Mouse (Mus musculus) hindbrain, embryonic 13.5 days (tissue): Measurements from ENCODE around the gene Atp1a2. TPM values are rescaled to one million over a fixed set of nuclear protein-coding genes. Genes with fewer than 3 reads are reported as not detected.

Experiments
- ATAC-seq: fragments of 200-750 bp; cut with Nextera tagmentation; 2 replicates; pipeline ENCODE4 v1.8.0; 2017; ENCODE audit warnings: moderate TSS enrichment; ENCODE audit not compliant: low FRiP score
- H3K27ac ChIP-seq: fragments of 300-500 bp; sonication (generic); 2 replicates; pipeline ENCODE4 v1.5.1; 2015; ENCODE audit warnings: inconsistent platforms, mild to moderate bottlenecking, moderate library complexity
- H3K27me3 ChIP-seq: fragments of 300-500 bp; sonication (generic); 2 replicates; pipeline ENCODE4 v1.6.1; 2015; ENCODE audit warnings: mild to moderate bottlenecking, inconsistent platforms
- H3K36me3 ChIP-seq: fragments of 300-500 bp; sonication (generic); 2 replicates; pipeline ENCODE4 v1.6.1; 2015; ENCODE audit warnings: mild to moderate bottlenecking, inconsistent platforms
- H3K4me1 ChIP-seq: fragments of 300-500 bp; sonication (generic); replicated peaks from 2 replicates; pipeline ENCODE4 v1.6.1; 2015; ENCODE audit warnings: inconsistent platforms
- H3K4me2 ChIP-seq: fragments of 300-500 bp; sonication (generic); 2 replicates; pipeline ENCODE4 v1.6.1; 2015; ENCODE audit warnings: inconsistent platforms, mild to moderate bottlenecking, moderate library complexity
- H3K4me3 ChIP-seq: fragments of 300-500 bp; sonication (generic); 2 replicates; pipeline ENCODE4 v1.5.1; 2015; ENCODE audit warnings: mild to moderate bottlenecking, inconsistent platforms
- H3K9ac ChIP-seq: fragments of 300-500 bp; sonication (generic); 2 replicates; pipeline ENCODE4 v1.6.1; 2015; ENCODE audit warnings: mild to moderate bottlenecking, inconsistent platforms
- H3K9me3 ChIP-seq: fragments of 300-500 bp; sonication (generic); 2 replicates; pipeline ENCODE4 v1.6.1; 2016; ENCODE audit warnings: inconsistent platforms
- WGBS: fragments of 180-500 bp; shearing (Covaris S2); methylation state at CpG from one replicate; pipeline ENCODE4 v1.1.7; 2015; 5-methylcytosine and 5-hydroxymethylcytosine counted together
- polyA plus RNA-seq: library from polyadenylated mRNA; unstranded; fragments of >200 nt; fragmentation: Nextera tagmentation; extraction: Ambion mirVana; gene quantifications from 2 replicates; pipeline ENCODE4 v1.2.1, GENCODE M21; 2015

The Atp1a2 gene
- 41.5 and 42.3 TPM in 2 replicates for polyA plus RNA-seq

- H3K4me3 ChIP-seq: peak within 1 kb of the TSS; percentile 32
- H3K27ac ChIP-seq: peak within 1 kb of the TSS; percentile 80
- H3K9ac ChIP-seq: peak within 1 kb of the TSS; percentile 58
- ATAC-seq: peak; percentile 5; the same call in 1 of the 2 replicates
- WGBS: 13% methylated on average over 16 of the region's 16 CpGs
- peaks cover 8% of the 10 kb centered on the region for H3K27me3 ChIP-seq
- H3K4me2 ChIP-seq: peak within 1 kb of the TSS; percentile 45
- no peaks in the 10 kb centered on the region for H3K36me3 ChIP-seq
- H3K9me3 ChIP-seq: no peaks in the 10 kb centered on the region
- peaks cover 58% of the 10 kb centered on the region for H3K4me1 ChIP-seq
Measured at GRCm38 (mm10) chr1:172297611-172298537, at the start of gene Atp1a2. TSS of gene Atp1a2 (minus strand) at chr1:172298064.

GRCm38 (mm10) chr1:172347382-172347781, 49.5 kb upstream of the Atp1a2 start:
- Histone ChIP-seq H3K4me1 (peaks cover 47% of the 10 kb centered on the region), H3K4me3 (no peak overlapping the region), H3K9ac (no peak overlapping the region), H3K36me3 (no peaks in the 10 kb centered on the region), H3K9me3 (no peaks in the 10 kb centered on the region), H3K27ac (peak overlapping the region; percentile 30), H3K27me3 (0 out of 2 replicates have a peak, but pooled peaks cover 6% of the 10 kb centered on the region), H3K4me2 (no peak overlapping the region)
- ATAC-seq: no peak
- 83% methylated on average over 12 of the region's 12 CpGs for WGBS

GRCm38 (mm10) chr1:172346707-172347106, 48.8 kb upstream of the Atp1a2 start:
- Histone ChIP-seq H3K27ac (no peak overlapping the region), H3K27me3 (0 out of 2 replicates have a peak, but pooled peaks cover 12% of the 10 kb centered on the region), H3K36me3 (no peaks in the 10 kb centered on the region), H3K4me2 (no peak overlapping the region), H3K9ac (no peak overlapping the region), H3K9me3 (no peaks in the 10 kb centered on the region), H3K4me1 (peaks cover 45% of the 10 kb centered on the region), H3K4me3 (no peak overlapping the region)
- WGBS: 89% methylated on average over 10 of the region's 10 CpGs
- ATAC-seq: no peak

- Histone ChIP-seq H3K4me2 (no peak overlapping the region), H3K27ac (peak overlapping the region; percentile 8; the same call in 1 of the 2 replicates), H3K9me3 (no peaks in the 10 kb centered on the region), H3K27me3 (peaks cover 19% of the 10 kb centered on the region; the same call in 1 of the 2 replicates), H3K4me1 (peaks cover 40% of the 10 kb centered on the region), H3K9ac (no peak overlapping the region), H3K36me3 (no peaks in the 10 kb centered on the region), H3K4me3 (no peak overlapping the region)
- 91% methylated on average over 7 of the region's 7 CpGs for WGBS
- no peak for ATAC-seq
Measured at GRCm38 (mm10) chr1:172344820-172345219, 47.0 kb upstream of the Atp1a2 start.

GRCm38 (mm10) chr1:172343914-172344313, 46.0 kb upstream of the Atp1a2 start:
- Histone ChIP-seq H3K27me3 (peaks cover 19% of the 10 kb centered on the region; the same call in 1 of the 2 replicates), H3K27ac (peak overlapping the region; percentile 55), H3K4me3 (no peak overlapping the region), H3K9me3 (no peaks in the 10 kb centered on the region), H3K4me1 (peaks cover 32% of the 10 kb centered on the region), H3K36me3 (no peaks in the 10 kb centered on the region), H3K9ac (no peak overlapping the region), H3K4me2 (peak overlapping the region; percentile 58)
- 54% methylated on average over 3 of the region's 3 CpGs for WGBS
- no peak for ATAC-seq

- H3K9ac ChIP-seq: 0 out of 2 replicates have a peak overlapping the region, but pooled peaks have one; percentile 29
- peak overlapping the region; percentile 37; the same call in 1 of the 2 replicates for H3K27ac ChIP-seq
- H3K4me3 ChIP-seq: peak overlapping the region; percentile 48; the same call in 1 of the 2 replicates
- H3K4me2 ChIP-seq: peak overlapping the region; percentile 58
- 66% methylated on average over 3 of the region's 3 CpGs for WGBS
- H3K9me3 ChIP-seq: no peaks in the 10 kb centered on the region
- peaks cover 19% of the 10 kb centered on the region; the same call in 1 of the 2 replicates for H3K27me3 ChIP-seq
- ATAC-seq: peak; percentile 67
- H3K36me3 ChIP-seq: no peaks in the 10 kb centered on the region
- peaks cover 34% of the 10 kb centered on the region for H3K4me1 ChIP-seq
Measured at GRCm38 (mm10) chr1:172342729-172343128, 44.9 kb upstream of the Atp1a2 start.

- Histone ChIP-seq H3K9ac (peak overlapping the region; percentile 63), H3K27me3 (peaks cover 19% of the 10 kb centered on the region; the same call in 1 of the 2 replicates)
Measured at GRCm38 (mm10) chr1:172341386-172341785, 43.5 kb upstream of the Atp1a2 start.

GRCm38 (mm10) chr1:172340729-172341321, 43.0 kb upstream of the Atp1a2 start, which contains the start of gene Kcnj10:
TSS of gene Kcnj10 (plus strand) at chr1:172341210.
- peak within 1 kb of the TSS; percentile 63 for H3K9ac ChIP-seq
- peak; percentile 92 for ATAC-seq
- 1% methylated on average over 38 of the region's 38 CpGs for whole genome bisulfite sequencing
- no peaks in the 10 kb centered on the region for H3K9me3 ChIP-seq
- H3K27me3 ChIP-seq: peaks cover 19% of the 10 kb centered on the region; the same call in 1 of the 2 replicates
- peak within 1 kb of the TSS; percentile 61 for H3K27ac ChIP-seq
- H3K4me2 ChIP-seq: peak within 1 kb of the TSS; percentile 58
- peak within 1 kb of the TSS; percentile 48 for H3K4me3 ChIP-seq
- no peaks in the 10 kb centered on the region for H3K36me3 ChIP-seq
- H3K4me1 ChIP-seq: peaks cover 33% of the 10 kb centered on the region

More at GRCm38 (mm10) chr1:172341386-172341785, 43.5 kb upstream of the Atp1a2 start:
- peak overlapping the region; percentile 44; the same call in 1 of the 2 replicates for H3K27ac ChIP-seq
- peak overlapping the region; percentile 58 for H3K4me2 ChIP-seq
- H3K4me3 ChIP-seq: peak overlapping the region; percentile 48
- H3K36me3 ChIP-seq: no peaks in the 10 kb centered on the region
- ATAC-seq: peak; percentile 29; the same call in 1 of the 2 replicates
- H3K9me3 ChIP-seq: no peaks in the 10 kb centered on the region
- H3K4me1 ChIP-seq: peaks cover 33% of the 10 kb centered on the region
- 15% methylated on average over 10 of the region's 10 CpGs for WGBS

- Histone ChIP-seq H3K4me2 (no peak overlapping the region), H3K27ac (no peak overlapping the region), H3K4me3 (no peak overlapping the region), H3K9ac (no peak overlapping the region), H3K9me3 (no peaks in the 10 kb centered on the region), H3K4me1 (peaks cover 23% of the 10 kb centered on the region), H3K36me3 (no peaks in the 10 kb centered on the region), H3K27me3 (peaks cover 15% of the 10 kb centered on the region; the same call in 1 of the 2 replicates)
- 31% methylated on average over 2 of the region's 2 CpGs for WGBS
- ATAC-seq: no peak
Measured at GRCm38 (mm10) chr1:172337411-172338185, 39.7 kb upstream of the Atp1a2 start.

- H3K27me3 ChIP-seq: no peaks in the 10 kb centered on the region
- no peak overlapping the region for H3K4me3 ChIP-seq
- no peaks in the 10 kb centered on the region for H3K9me3 ChIP-seq
- H3K27ac ChIP-seq: no peak overlapping the region
- no peak overlapping the region for H3K4me2 ChIP-seq
- H3K4me1 ChIP-seq: peaks cover 12% of the 10 kb centered on the region
- no peaks in the 10 kb centered on the region for H3K36me3 ChIP-seq
- 82% methylated on average over 15 of the region's 15 CpGs for WGBS
- ATAC-seq: no peak
- no peak overlapping the region for H3K9ac ChIP-seq
Measured at GRCm38 (mm10) chr1:172335804-172336203, 37.9 kb upstream of the Atp1a2 start.

- H3K27ac ChIP-seq: no peak overlapping the region
- H3K9ac ChIP-seq: no peak overlapping the region
- no peaks in the 10 kb centered on the region for H3K36me3 ChIP-seq
- no peak overlapping the region for H3K4me3 ChIP-seq
- WGBS: 12% methylated on average over 3 of the region's 3 CpGs
- peaks cover 18% of the 10 kb centered on the region for H3K4me1 ChIP-seq
- no peak for ATAC-seq
- no peak overlapping the region for H3K4me2 ChIP-seq
- no peaks in the 10 kb centered on the region for H3K9me3 ChIP-seq
- H3K27me3 ChIP-seq: no peaks in the 10 kb centered on the region
Measured at GRCm38 (mm10) chr1:172333512-172333911, 35.6 kb upstream of the Atp1a2 start.
